Mouse (Mus musculus) gastrocnemius, postnatal 36 days (tissue): ENCODE data around the gene Alkbh8. TPM values are rescaled to one million over a fixed set of nuclear protein-coding genes. Genes with fewer than 3 reads are reported as not detected.
A peak's percentile ranks its signal among the peaks of the same experiment; 100 is the strongest.
"Not testable (repeated sequence)": the region's sequence is repeated elsewhere in the genome, so short reads cannot be mapped to it uniquely, and the experiment has no call there.

ENCODE experiments used
- DNase-seq, 2 experiments: peaks; one replicate each; pipeline ENCODE4 v3.0.0; 2022
- intact Hi-C: fragments of 180-260 bp; cut with DNase I; formaldehyde crosslinking; loops from one replicate; pipeline ENCODE4 v1.15.1; 2025
- long read RNA-seq, 2 experiments: library from polyadenylated mRNA; stranded (forward); transcript quantifications; one replicate each; pipeline ENCODE4 v2.0.0; 2021
- total RNA-seq, 2 experiments: library from RNA; stranded (reverse); gene quantifications; 2 replicates each; pipeline ENCODE4 v1.2.3; 2021

The Alkbh8 gene
- total RNA-seq, result 10 to 100 TPM; 18.3 to 20.0 TPM
- long read RNA-seq, experiment 1, full-length matches to known transcripts, result 1 of 5 reads
- long read RNA-seq, experiment 1, partial matches to known transcripts, result 0 of 5 reads
- long read RNA-seq, experiment 1, other reads (novel, unspliced or antisense), result 4 of 5 reads
- long read RNA-seq, experiment 2, partial matches to known transcripts, result 1 of 4 reads
- long read RNA-seq, experiment 2, other reads (novel, unspliced or antisense), result 2 of 4 reads

DNA sequence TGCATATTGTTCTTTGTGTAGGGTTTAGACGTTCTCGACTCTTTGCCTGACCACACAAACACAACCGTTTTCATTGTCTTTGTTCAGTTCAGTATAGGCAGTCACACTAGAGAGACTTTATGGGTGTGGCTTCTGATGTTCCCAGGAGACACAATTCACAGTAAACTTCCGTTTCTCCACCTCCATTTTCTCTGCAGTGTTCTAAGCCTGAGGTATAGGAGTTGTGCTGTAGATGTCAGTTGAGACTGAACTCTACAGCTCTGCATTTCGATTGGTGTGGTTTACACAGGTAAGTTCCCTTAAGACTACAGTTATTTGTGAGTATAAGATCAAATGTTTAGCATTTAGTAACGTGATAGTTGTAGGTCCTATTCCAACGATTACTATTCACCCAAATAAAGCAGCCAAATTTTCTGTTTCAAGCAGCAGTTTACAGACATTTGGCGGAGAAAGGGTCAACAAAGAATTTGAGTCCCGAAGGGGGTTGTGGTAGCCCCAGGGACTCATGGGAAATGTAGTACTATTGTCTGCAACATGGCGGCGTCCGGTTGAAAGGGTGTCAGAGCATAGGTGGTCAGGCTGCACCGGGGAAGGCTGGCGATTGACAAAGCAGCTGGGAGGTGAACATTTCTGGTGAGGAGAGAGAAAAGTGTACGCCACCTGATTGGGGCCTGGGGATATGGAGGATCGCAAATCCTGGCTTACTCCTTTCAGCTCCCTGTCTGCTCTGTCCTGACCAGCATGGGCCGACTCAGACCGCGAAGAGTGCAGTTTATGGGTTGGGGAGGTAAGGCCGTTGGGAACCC, at the start of gene Alkbh8:
Gene Alkbh8 (plus strand): TSS at position 179 of the 806 bp plus-strand sequence.
- intact Hi-C loops, result no loop called here
- peak; percentile 57 to 58 for DNase-seq

DNA sequence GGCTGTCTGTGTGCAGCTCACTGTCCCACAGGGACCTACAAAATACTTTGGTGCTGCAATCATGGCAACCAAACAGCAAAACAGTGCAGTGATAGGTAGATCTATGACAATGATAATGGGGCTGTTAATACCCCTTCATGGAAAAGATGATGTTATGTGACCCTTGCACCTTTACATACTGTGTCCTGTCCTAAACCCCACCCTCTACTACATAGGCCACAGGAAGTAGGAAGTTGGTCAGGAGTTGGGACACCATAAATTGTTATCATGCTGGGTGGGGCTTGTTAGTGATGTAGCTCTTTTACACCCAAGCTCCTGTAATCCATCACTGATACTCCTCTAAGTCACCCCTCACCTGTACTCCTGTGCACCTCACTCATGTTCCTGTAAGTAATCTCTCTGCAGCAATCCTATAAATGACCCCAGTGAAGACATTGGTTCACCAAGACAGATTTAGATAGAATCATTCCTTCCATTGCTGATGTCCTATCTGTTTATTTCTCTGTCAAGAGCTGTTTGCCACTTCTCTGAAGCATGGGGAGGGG, 25.6 kb upstream of the Alkbh8 start:
- no peak for DNase-seq
- intact Hi-C loops, result no loop called here

DNA sequence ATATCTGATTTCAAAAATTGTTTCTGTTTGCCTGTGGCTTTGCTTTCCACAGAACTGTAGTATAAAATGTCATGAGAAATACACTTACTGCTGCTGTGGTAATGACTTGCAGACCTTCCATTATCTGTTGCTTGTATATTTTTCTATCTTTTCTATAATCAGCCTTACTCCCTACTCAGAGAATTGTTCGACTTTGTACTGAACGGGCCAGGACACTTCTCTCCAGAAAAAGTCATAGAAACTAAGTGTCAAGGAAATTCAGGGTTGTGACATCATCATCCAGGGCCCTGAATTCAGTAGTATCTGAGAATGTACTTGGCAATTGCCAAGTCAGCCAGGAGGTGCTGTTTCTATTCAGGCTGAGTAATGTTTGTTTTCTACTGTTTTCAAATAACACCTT, 24.9 kb upstream of the Alkbh8 start:
- no peak for DNase-seq
- intact Hi-C loops, result no loop called here

DNA sequence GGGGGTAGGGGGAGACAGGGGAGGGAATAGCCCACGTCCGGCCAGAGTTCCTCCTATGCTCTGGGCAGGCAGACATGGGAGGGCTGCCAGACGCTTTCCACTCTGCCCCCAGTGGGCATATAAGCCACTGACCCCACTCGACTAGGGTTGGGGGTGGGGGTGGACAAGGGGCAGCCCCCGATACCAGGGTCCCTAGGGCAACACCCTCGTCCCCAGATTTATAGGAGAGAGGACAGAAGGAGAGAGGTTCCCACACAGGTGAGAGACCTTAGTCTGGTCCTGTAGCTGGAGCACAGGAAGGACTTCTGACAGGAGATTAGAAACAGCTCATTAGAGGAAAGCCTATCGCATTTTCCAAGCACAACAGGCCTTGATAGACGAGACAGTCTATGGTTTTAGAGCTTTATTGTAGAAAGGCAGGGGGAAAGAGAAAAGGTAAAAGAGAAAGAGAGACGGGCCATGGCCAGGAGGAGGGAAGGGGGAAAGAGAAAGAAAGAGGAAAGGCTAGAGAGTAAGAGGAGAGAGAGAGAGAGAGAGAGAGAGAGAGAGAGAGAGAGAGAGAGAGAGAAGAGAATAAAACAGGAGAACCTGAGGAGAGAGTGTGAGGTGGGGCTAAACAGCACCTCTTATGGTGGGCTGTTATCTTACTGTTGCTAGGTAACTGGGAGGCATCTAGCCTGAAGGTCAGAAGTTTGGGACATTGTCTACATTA, 7.4 kb upstream of the Alkbh8 start:
- intact Hi-C loops, DNase-seq: not testable (repeated sequence)

DNA sequence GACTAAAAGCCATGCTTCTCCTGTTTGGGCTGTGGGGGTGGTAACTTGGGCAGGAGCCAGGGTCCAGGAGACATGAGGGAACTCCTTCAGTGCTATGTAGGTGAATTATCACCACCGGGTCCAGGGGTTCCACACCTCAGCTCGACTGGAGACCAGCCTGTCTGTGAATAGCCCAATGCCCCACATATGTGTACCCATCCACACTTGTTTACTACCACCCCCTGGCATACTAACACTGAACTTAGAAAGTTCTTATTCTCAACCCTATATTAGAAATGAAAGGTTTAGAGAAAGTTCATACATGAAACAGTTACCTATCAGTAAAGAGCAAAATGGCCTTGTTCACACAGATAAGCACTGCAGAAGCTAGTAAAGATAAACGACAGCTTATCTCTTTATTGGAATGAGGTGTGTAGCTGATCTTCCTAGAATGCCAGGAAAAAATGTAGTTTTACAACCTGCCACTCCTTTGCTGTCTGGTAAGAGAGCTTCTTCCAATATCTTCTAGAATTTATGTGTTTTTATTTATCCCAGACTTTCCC, 6.8 kb upstream of the Alkbh8 start:
- no peak for DNase-seq
- intact Hi-C loops, result no loop called here

DNA sequence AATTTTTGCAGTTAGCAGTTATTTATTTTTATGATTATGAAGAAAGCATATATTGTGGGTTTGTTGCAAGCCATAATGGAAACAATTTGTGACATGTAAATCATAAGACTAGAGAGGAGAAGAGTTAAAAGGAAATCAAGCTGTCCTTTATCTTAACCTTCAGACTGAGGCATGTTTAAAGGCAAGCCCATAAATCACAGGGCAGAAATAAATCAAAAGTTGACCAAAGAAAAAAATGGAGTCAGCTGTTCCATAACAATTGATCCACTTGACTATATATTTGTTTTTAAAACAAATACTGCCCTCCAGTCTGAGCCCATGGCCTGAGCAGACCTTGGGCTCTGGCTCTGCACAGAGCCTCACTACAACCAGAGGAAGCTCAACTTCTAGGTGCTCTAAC, 4.6 kb upstream of the Alkbh8 start:
- DNase-seq, result no peak
- intact Hi-C loops, result no loop called here

DNA sequence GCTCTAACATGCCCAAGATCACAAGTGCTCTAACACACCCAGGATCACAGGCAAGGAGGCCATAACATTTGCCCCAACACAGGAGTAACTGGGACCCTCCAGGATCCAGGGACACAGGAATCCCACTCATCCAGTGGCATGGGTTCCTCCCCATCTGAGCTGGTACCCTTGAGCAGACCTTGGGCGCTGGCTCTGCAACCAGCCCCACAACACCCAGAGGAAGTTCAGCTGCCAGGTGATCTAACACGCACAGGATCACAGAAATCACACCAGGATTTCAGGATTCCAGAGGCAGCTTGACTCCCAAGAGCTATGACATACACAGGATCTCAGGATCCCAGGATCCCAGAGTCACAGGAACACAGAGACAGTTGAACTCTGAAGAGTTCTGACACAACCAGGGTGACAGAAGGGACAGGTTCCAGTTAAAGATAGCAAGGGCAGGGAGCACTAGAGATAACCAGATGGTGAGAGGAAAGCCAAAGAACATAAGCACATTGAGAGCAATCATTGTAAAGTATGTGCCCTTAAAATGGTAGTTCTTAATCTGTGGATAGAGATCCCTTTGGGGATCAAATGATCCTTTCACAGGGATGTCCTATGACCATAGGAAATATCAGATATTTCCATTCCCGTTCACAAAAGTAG, 4.1 kb upstream of the Alkbh8 start:
- no peak for DNase-seq
- intact Hi-C loops, result no loop called here

DNA sequence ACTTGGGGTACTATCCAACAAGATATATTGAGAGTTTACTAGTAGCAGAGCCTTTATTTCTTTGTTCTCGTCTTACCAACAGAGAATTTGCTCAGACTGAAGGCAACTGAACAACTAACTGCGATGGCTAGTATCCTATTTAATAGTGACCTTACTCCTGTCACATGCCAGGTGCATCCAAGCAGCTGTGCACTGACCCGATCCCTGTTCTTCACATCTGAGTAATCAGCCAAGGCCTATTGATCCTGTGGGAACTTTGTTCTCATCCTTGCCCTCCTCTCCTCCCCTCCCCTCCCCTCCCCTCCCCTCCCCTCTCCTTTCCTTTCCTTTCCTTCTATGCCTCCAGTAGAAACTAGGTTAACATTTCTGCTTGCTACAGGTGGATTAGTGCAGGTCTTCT, 1.7 kb downstream of the Alkbh8 start:
- DNase-seq, result no peak
- intact Hi-C loops, result no loop called here

DNA sequence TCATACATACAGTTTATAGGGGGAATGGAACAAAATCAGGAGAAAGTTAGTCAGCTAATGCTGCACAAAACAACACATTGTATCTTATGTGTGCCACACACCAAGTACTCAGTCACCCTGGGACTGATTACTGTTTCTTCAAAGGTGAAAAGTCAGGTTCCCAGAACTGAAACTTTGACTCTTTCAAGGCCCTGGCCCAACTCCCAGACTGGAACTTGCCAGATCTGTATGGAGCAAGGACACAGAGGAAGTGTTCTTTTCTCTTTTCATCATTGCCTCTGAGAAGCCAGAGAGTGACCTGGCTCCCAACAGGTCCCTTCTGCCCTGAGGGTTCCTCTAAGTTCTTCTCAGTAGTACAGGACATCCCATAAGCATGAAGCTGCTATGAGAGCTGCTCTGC, 10.2 kb downstream of the Alkbh8 start:
- intact Hi-C loops, result no loop called here
- no peak for DNase-seq

DNA sequence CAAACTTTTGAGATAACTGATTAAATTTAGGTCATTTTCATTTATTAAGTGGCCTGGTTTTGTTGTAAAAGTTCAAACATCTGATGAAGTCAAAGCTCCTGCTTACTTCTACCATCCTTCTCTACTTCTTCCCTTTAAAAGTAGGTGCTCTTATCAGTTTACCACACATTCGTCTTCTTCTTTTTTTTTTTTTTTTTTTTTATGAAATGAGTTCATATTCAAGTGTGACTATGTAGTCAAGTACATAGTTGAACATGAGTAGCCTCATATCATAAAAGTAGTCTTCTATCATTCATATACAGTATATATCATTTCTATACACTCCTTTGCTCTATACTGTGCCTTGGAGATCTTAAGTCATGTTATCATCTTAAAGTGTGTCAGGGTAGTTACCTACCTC, 11.0 kb downstream of the Alkbh8 start:
- intact Hi-C loops, result no loop called here
- no peak for DNase-seq

DNA sequence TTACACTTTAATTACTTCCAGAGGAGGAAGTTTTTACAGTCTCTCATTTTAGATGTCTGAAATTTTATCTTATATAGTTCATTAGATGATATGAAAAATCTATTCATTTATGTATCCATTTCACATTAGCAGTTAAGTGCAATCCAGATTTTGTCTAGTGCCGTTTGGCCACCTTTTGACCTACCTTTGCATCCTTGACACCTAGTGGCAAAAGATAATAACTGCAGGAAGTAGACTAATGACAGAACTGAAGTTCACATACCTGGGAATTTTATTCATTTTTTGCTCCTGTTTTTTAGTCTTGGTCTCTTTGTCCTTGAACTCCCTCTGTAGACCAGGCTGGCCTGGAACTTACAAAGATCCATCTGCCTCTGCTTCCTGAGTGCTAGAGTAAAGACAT, 15.1 kb downstream of the Alkbh8 start:
- no peak for DNase-seq

DNA sequence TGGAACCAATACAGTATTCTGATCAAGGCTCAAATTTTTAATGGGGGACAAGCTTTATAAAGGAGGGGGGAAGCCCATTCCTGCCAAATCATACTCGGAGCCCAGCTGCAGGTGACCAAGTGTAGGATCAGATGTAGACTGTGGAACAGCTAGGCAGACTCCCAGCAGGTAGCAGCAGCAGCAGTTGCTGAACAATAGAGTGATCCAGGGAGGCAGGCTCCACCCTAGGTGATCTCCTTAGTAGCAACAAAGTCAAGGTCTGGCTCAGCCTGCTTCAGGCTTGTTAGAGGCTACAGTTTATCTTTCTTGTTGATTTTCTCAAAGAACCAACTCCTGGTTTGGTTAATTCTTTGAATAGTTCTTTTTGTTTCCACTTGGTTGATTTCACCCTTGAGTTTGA, 41.4 kb downstream of the Alkbh8 start:
- intact Hi-C loops, DNase-seq: not testable (repeated sequence)

More for the DNA sequence above, 15.1 kb downstream of the Alkbh8 start:
- intact Hi-C loops, result no loop called here

DNA sequence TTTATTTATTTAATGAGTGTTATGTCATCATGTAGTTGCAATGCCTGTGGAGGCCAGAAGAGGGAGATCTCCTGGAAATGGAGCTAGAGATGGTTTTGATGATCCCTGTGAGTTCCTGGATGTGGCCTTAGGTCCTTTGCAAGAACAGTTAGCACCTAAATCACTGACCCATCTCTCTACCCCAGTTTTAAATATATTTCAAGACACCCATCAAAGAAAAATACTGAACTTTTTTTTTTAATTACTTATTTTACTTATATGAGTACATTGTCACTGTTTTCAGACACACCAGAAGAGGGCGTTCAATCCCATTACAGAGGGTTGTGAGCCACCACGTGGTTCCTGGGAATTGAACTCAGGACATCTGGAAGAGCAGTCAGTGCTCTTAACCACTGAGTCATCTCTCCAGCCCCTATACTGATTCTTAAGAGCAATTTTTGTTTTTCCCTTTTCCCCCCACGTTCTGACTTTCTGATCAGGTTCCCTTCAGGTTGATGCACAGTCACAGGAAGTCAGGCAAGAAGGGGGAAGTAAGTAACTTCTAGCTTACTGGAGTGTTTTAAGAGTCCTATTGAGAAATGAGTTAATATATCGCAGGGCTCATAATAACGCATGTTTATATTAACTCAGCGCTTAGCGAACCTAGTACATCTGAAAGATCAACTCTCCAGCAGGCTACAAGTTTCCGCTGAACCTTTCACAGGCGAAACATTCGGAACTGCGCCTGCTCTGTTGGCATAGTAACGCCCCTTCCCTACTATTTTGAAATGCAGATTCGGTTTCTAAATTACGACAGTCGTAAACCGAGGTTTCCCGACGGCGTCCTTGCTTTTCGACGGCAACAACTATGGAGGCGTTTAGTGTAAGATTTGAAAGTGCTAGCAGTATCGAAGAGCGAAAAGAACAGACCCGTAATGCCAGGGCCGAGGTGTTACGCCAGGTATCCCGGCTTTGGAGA, 68.6 kb downstream of the Alkbh8 start, which contains the start of gene Cwf19l2:
Gene Cwf19l2 (plus strand): TSS at position 342 of the 958 bp plus-strand sequence.
- DNase-seq, result peak; percentile 58 to 68
- intact Hi-C loops, result no loop called here

DNA sequence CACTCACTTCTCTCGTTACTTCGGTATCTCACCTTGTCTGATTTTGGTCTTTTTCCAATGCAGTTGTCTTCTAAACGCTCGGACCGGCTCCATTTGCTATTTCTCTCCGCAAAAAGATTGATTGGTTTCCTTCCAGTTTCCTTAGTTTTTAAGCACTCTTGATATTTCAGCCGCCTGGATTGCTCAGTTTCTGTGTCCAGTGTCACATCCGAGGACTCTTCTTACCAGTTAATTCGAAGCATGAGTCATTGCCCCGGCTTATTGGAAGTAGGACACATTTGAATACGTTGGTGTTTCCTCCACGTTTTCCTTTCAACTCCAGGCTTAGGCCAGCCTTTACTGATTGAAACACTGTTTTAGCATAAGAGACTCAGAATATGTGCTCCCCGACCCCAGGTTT, 69.4 kb downstream of the Alkbh8 start:
- intact Hi-C loops, result no loop called here
- DNase-seq, result no peak

DNA sequence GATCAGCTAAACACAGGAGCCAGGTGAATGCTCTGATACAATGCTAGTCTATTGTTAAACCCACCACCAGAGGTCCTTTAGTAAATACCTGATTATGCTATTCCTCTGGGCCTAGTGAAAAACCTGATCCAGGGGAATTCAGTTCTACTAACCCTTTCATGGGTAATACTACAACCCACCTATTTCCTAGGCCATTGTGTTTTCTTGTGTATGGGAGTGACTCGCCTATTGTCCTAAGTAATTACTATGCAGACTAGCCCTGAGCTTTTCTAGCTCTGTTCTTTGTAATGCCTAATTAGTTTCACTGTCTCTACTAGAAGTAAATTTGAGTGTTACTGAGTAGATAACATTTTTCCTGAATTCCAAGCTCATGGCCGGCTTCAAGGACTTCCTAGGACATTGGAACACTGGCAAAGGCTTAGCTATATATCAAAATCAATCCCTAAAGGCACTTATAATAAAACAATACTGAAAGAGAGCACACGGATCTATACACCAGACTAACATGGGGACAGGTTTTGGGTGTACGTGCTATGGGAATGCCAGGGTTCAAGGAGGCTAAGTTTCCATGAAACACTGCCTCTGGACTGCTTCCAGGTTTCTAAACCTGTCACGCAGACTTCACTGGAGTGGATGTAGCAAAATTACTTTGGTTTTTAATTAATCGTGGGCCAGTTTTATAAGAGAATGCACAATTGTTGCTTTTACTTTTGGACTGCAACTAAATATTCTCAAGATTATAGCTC, 104.8 kb downstream of the Alkbh8 start:
- DNase-seq, intact Hi-C loops: not testable (repeated sequence)
